Mouse (Mus musculus): ENCODE measurements around the gene Kcnj6.

GRCm38 (mm10) chr16:94789958-94790357 lies 207.5 kb downstream of the Kcnj6 start:
- TF ChIP-seq CTCF (IDR thresholded peaks at IDR 0.05), result peak; percentile 92
- no peak for TF ChIP-seq EP300 (IDR thresholded peaks at IDR 0.05)
